Mouse (Mus musculus) CD4-positive naive resting alpha-beta T cell, adult 76 days (primary cell): ENCODE data around the gene Kcnk3. TPM values are rescaled to one million over a fixed set of nuclear protein-coding genes. Genes with fewer than 3 reads are reported as not detected.

Source experiments
- total RNA-seq: library from RNA; stranded (reverse); gene quantifications from one replicate; pipeline ENCODE4 v1.2.4, GENCODE M21; 2023

Gene Kcnk3
- total RNA-seq: 0.23 TPM

GRCm38 (mm10) chr5:30587681-30588300 lies at the start of gene Kcnk3:
Gene Kcnk3 (plus strand): TSS chr5:30588170.

GRCm38 (mm10) chr5:30545698-30546097 lies 42.3 kb upstream of the Kcnk3 start, which contains the start of gene Cib4:
Gene Cib4 (minus strand): TSS chr5:30545836.

GRCm38 (mm10) chr5:30647815-30648560 lies 60.0 kb downstream of the Kcnk3 start, which contains the start of gene Slc35f6:
Gene Slc35f6 (plus strand): TSS chr5:30647933.

GRCm38 (mm10) chr5:30666391-30667195 lies 78.6 kb downstream of the Kcnk3 start, which contains the start of gene Cenpa:
Gene Cenpa (plus strand): TSS chr5:30666777.

Other genes with a start within 250 kb of the Kcnk3 start
- gene Otof, start 126.2 kb upstream of the Kcnk3 start, total RNA-seq: not detected
- gene 1700001C02Rik, start 122.1 kb upstream of the Kcnk3 start, total RNA-seq: not detected
- not detected for gene Cib4, start 42.3 kb upstream of the Kcnk3 start, total RNA-seq
- 50.8 TPM for gene Slc35f6, start 59.8 kb downstream of the Kcnk3 start, total RNA-seq
- 200 TPM for gene Cenpa, start 78.6 kb downstream of the Kcnk3 start, total RNA-seq
- gene Dpysl5, start 123.4 kb downstream of the Kcnk3 start, total RNA-seq: not detected
- gene Mapre3, start 226.5 kb downstream of the Kcnk3 start, total RNA-seq: 11.1 TPM